Mouse (Mus musculus) intestine, embryonic 14.5 days (tissue): ENCODE measurements around the gene Insc. TPM values are rescaled to one million over a fixed set of nuclear protein-coding genes. Genes with fewer than 3 reads are reported as not detected.
A peak's percentile ranks its signal among the peaks of the same experiment; 100 is the strongest.

Experiments
- ATAC-seq: fragments of 200-750 bp; cut with Nextera tagmentation; replicated peaks from 2 replicates; pipeline ENCODE4 v1.8.0; 2017; ENCODE audit warnings: low read depth, moderate number of reproducible peaks, moderate TSS enrichment, moderate library complexity; ENCODE audit not compliant: low FRiP score, low TSS enrichment
- DNase-seq: peaks from one replicate; pipeline ENCODE4 v3.0.0-alpha.2; 2018; ENCODE audit warnings: low spot score
- H3K27ac ChIP-seq: fragments of 300-500 bp; sonication (generic); 2 replicates; pipeline ENCODE4 v1.5.1; 2014; ENCODE audit warnings: low read depth, mild to moderate bottlenecking, control low read depth
- H3K27me3 ChIP-seq: fragments of 300-500 bp; sonication (generic); replicated peaks from 2 replicates; pipeline ENCODE4 v1.6.1; 2014; ENCODE audit warnings: low read length, control low read depth; ENCODE audit not compliant: control insufficient read depth, insufficient read depth
- H3K36me3 ChIP-seq: fragments of 300-500 bp; sonication (generic); 2 replicates; pipeline ENCODE4 v1.6.1; 2014; ENCODE audit warnings: low read length, control low read depth; ENCODE audit not compliant: control insufficient read depth, insufficient read depth
- H3K4me1 ChIP-seq: fragments of 300-500 bp; sonication (generic); replicated peaks from 2 replicates; pipeline ENCODE4 v1.6.1; 2014; ENCODE audit warnings: low read length, control low read depth, mixed read lengths; ENCODE audit not compliant: control insufficient read depth, insufficient read depth
- H3K4me2 ChIP-seq: fragments of 300-500 bp; sonication (generic); 2 replicates; pipeline ENCODE4 v1.6.1; 2014; ENCODE audit warnings: low read length
- H3K4me3 ChIP-seq: fragments of 300-500 bp; sonication (generic); 2 replicates; pipeline ENCODE4 v1.5.1; 2014; ENCODE audit warnings: low read depth, low read length, control low read depth, mixed read lengths
- H3K9ac ChIP-seq: fragments of 300-500 bp; sonication (generic); 2 replicates; pipeline ENCODE4 v1.6.1; 2014; ENCODE audit warnings: mild to moderate bottlenecking, low read length
- H3K9me3 ChIP-seq: fragments of 300-500 bp; sonication (generic); 2 replicates; pipeline ENCODE4 v1.6.1; 2016; ENCODE audit warnings: low read length, control low read depth; ENCODE audit not compliant: control insufficient read depth
- WGBS: fragments of 180-500 bp; shearing (Covaris S2); extraction: QIAGEN DNeasy Blood & Tissue Kit; methylation state at CpG from one replicate; pipeline ENCODE4 v1.1.7; 2014; 5-methylcytosine and 5-hydroxymethylcytosine counted together
- polyA plus RNA-seq: library from polyadenylated mRNA; unstranded; fragments of >200 nt; fragmentation: Nextera tagmentation; extraction: Ambion mirVana; gene quantifications from 2 replicates; pipeline ENCODE4 v1.2.1, GENCODE M21; 2014

Insc gene
- polyA plus RNA-seq, 1 experiment from 2014 or later: 20.8 TPM

DNA sequence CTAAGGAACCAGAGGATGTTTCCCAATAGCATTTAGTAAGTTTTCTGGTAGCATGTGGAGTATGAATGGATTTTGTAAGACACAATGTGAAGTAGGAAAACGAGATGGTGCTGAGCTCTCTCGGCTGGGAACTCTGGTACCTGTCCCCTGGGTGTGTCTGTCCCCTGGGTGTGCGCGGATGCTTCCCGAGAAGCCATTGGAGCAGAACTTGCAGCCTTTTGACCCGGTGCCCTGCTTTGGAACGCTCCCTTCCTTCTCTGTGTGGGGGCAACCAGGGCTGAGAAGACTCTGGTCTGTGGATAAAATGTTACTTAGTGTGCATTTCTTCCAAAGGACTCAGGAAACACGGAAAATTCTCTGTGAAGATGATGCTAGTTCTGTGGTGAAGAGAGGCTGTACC lies 75.3 kb downstream of the Insc start:
- Histone ChIP-seq H3K4me2 (no peak overlapping the region), H3K36me3 (no peaks in the 10 kb centered on the region), H3K4me1 (no peaks in the 10 kb centered on the region), H3K4me3 (no peak overlapping the region), H3K9ac (no peak overlapping the region), H3K27me3 (no peaks in the 10 kb centered on the region), H3K27ac (no peak overlapping the region), H3K9me3 (no peaks in the 10 kb centered on the region)
- DNase-seq (no peak), ATAC-seq (no peak)
- WGBS: 74% methylated on average over 8 of the region's 8 CpGs

- Histone ChIP-seq H3K4me2 (no peak overlapping the region), H3K9me3 (no peaks in the 10 kb centered on the region), H3K4me1 (no peaks in the 10 kb centered on the region), H3K27me3 (no peaks in the 10 kb centered on the region), H3K4me3 (no peak overlapping the region), H3K27ac (no peak overlapping the region), H3K9ac (no peak overlapping the region), H3K36me3 (no peaks in the 10 kb centered on the region)
- DNase-seq: no peak
- WGBS: 87% methylated on average over 2 of the region's 2 CpGs
- no peak for ATAC-seq
These were observed 79.2 kb downstream of the Insc start for GRCm38 (mm10) chr7:114822736-114823135.

DNA sequence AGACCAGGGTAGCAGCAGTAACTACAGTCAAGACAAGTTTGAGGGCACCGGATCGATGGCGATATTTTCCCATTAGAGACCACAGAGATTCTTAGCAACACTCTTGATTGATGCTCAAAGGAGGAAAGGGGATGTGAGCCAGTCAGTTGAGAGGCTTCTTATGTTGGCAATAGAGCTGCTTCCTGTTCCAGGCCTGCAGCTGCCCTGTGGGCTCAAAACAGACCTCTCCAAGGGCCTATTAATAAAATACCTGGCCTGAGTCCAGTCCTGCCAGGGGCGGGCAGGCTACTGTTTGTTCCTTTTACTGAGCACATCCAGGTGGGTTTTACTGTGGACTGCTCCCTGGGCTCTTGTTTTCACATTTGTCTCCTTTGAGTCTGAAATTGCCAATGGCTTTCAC lies 83.9 kb downstream of the Insc start:
- Histone ChIP-seq H3K27ac (no peak overlapping the region), H3K27me3 (no peaks in the 10 kb centered on the region), H3K4me1 (no peaks in the 10 kb centered on the region), H3K4me3 (no peak overlapping the region), H3K36me3 (no peaks in the 10 kb centered on the region), H3K9me3 (no peaks in the 10 kb centered on the region), H3K9ac (no peak overlapping the region), H3K4me2 (no peak overlapping the region)
- WGBS: 56% methylated on average over 4 of the region's 4 CpGs
- ATAC-seq (no peak), DNase-seq (no peak)

DNA sequence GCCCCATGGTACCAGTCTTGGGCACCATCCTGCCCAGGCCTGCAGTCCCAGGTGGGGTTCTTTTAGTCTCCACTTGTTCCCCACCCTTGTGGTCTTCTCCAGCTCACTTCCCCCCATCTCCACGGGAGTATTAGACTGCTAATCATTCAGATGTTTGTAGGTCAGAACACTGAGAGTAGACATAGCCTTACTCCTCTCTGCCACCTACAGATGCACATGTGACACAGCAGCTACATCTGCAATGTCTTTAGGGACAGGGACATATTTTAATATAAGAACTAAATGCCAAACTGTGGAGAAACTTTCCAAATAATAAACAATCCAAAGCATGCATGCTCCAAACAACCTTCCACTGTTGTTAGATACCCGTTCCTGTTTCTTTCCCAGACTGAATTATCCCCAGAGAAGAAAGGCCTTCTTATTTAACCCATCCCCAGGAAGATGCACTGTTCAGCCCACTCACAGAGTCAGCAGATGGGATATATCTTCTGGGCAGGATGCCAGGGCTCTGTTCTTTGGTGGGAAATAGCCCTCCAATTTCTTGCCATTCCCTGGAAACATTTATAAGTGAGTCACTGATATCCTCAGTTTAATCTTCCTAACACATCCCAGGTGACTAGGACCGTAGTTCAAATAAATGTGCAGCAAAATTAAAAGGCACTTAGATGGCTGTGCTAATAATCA lies 88.9 kb downstream of the Insc start:
- no peak for DNase-seq
- no peaks in the 10 kb centered on the region for H3K36me3 ChIP-seq
- H3K27ac ChIP-seq: no peak overlapping the region
- no peaks in the 10 kb centered on the region for H3K27me3 ChIP-seq
- no peak overlapping the region for H3K4me3 ChIP-seq
- no peak overlapping the region for H3K9ac ChIP-seq
- 0 out of 2 replicates have a peak, but pooled peaks have one; percentile 41 for ATAC-seq
- no peaks in the 10 kb centered on the region for H3K4me1 ChIP-seq
- WGBS: 34% methylated on average over 3 of the region's 3 CpGs
- no peak overlapping the region for H3K4me2 ChIP-seq
- no peaks in the 10 kb centered on the region for H3K9me3 ChIP-seq

DNA sequence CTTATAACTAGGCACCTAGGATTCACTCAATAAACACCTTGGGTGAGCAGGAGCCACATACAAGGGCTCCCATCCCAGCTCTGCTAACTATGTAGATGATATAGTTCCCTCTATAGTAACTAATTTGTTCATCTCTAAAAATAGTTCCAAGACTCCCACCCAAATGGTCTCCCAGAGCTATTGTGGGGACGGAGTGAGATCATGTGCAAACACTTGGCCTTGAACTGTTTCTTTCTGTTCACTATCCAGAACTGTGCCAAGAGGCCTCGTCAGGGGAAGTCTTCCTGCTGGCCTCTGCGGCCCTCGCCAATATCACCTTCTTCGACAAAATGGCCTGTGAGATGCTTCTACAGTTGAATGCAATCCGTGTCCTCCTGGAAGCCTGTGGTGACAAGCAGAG lies 91.0 kb downstream of the Insc start:
- no peaks in the 10 kb centered on the region for H3K9me3 ChIP-seq
- no peaks in the 10 kb centered on the region for H3K4me1 ChIP-seq
- H3K27me3 ChIP-seq: no peaks in the 10 kb centered on the region
- no peak for ATAC-seq
- no peak overlapping the region for H3K27ac ChIP-seq
- no peak overlapping the region for H3K9ac ChIP-seq
- 88% methylated on average over 6 of the region's 6 CpGs for WGBS
- H3K4me2 ChIP-seq: no peak overlapping the region
- no peaks in the 10 kb centered on the region for H3K36me3 ChIP-seq
- DNase-seq: no peak
- no peak overlapping the region for H3K4me3 ChIP-seq

- no peaks in the 10 kb centered on the region for H3K36me3 ChIP-seq
- no peak for ATAC-seq
These were observed 93.8 kb downstream of the Insc start for GRCm38 (mm10) chr7:114837268-114837667.

DNA sequence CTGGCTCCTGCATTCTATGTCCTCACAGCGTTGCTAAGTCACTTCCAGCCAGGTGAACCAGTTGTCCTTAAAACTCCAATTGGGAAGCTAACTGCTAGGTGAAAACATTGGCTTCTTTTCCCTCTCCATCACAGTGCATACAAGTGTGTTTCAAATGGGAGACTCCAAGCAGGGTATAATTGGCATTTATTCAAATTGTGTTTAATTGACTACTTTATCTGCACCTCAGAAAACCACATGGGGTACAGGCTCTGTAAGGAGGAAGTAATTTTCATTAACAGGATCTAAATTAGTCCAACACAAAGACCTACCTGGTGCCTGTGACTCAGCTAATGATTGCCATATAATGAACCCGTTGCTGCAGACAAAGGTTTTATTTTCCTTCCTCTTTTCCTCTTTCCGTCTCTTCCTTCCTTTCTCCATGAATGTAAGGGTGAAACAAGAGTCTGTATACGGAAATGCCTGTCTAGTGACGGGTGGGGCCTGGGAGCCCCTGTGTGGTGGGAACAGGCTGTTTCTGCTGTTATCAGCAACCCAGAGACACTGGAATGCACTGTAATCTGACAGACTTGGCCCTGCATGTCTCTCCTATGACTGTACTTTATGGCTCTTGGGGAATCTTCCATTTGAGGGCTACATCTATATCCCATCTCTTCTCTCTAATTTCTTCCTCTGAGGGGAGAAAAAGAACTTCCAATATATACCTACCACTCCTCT lies 96.7 kb downstream of the Insc start:
- no peaks in the 10 kb centered on the region for H3K36me3 ChIP-seq
- H3K4me2 ChIP-seq: no peak overlapping the region
- no peak for ATAC-seq
- no peak overlapping the region for H3K27ac ChIP-seq
- no peak overlapping the region for H3K4me3 ChIP-seq
- DNase-seq: no peak
- H3K9me3 ChIP-seq: no peaks in the 10 kb centered on the region
- 51% methylated on average over 5 of the region's 5 CpGs for whole genome bisulfite sequencing
- H3K4me1 ChIP-seq: no peaks in the 10 kb centered on the region; the same call in 1 of the 2 replicates
- no peak overlapping the region for H3K9ac ChIP-seq
- H3K27me3 ChIP-seq: no peaks in the 10 kb centered on the region

More at GRCm38 (mm10) chr7:114837268-114837667, 93.8 kb downstream of the Insc start:
- no peaks in the 10 kb centered on the region; the same call in 1 of the 2 replicates for H3K4me1 ChIP-seq
- no peak overlapping the region for H3K4me3 ChIP-seq
- no peak overlapping the region for H3K27ac ChIP-seq
- 59% methylated on average over 3 of the region's 3 CpGs for WGBS
- H3K27me3 ChIP-seq: no peaks in the 10 kb centered on the region
- no peak overlapping the region for H3K4me2 ChIP-seq
- DNase-seq: no peak
- H3K9ac ChIP-seq: no peak overlapping the region
- H3K9me3 ChIP-seq: no peaks in the 10 kb centered on the region

GRCm38 (mm10) chr7:114842644-114843211 lies 99.2 kb downstream of the Insc start:
- ATAC-seq (no peak), DNase-seq (no peak)
- Histone ChIP-seq H3K36me3 (no peaks in the 10 kb centered on the region), H3K27ac (no peak overlapping the region), H3K9ac (no peak overlapping the region), H3K9me3 (no peaks in the 10 kb centered on the region), H3K4me3 (no peak overlapping the region), H3K4me2 (no peak overlapping the region), H3K27me3 (no peaks in the 10 kb centered on the region), H3K4me1 (no peaks in the 10 kb centered on the region; the same call in 1 of the 2 replicates)
- 48% methylated on average over 3 of the region's 3 CpGs for WGBS
